Mouse (Mus musculus): Measurements from ENCODE around the gene Atp13a3. TPM values are rescaled to one million over a fixed set of nuclear protein-coding genes. Genes with fewer than 3 reads are reported as not detected.
A peak's percentile ranks its signal among the peaks of the same experiment; 100 is the strongest.

The Atp13a3 gene
- polyA plus RNA-seq, 1 experiment from 2014 or later = 13.3 TPM

DNA sequence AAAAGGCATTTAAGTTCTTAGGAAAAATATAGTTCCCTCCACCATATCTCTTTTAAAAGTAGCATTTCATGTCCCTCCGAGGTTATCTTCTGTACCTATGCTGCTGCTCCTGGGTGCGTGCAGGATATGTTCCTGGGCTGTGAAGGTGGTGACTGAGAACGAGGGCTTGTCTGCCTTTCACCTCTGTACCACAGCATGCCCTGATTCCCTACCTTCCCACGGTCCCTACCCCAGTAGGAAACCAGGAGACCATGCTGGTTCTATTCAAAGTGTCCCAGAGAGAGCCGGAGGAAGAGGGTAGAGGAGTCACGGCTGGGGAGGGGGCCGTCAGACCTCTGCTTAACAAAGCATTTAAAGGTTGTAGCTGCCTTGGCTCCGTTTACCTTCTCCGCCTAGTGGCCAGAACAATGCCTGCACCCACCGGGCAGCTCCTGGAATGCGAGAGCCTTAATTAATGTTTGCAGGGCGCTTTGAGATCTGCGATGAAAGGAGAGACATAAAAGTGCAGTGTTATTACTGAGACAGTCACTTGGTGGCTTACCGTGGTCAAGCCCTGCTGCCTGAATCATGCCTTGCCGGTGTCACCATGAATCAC, 121.9 kb downstream of the Atp13a3 start:
- H3K4me3 ChIP-seq (ENCODE audit: low read depth, low read length) = no peak overlapping the region

DNA sequence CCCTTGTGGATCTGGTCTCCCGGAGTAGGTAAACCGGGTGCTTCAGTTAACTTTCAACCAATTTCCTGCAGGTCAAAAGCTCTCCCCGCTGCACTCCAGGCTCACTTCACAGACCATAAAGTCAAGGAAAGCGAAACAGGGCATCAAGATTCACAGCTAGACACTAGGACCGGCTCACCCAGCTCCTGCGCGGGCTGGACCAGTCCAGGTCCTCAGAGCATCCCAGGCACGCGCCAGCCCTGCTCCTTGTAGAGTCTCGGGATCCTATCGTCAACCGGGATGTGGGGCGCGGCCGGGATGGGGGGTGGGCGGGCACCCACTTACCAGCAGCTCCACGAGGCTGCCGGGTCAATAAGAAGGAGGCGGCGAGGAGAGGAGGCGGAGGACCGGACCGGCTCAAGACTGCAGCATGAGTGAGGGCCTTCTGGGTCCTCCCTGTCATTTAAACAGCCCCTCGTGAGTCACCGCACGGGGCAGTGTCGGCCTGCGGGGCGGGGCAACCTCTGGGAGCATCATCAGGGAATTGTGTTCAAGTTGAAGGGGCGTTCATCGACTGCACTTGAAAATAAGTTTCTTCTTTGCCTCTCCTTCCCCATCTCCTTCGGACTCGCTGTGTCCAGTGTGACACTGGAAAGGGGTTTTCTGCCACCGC, 122.8 kb downstream of the Atp13a3 start, which contains the start of gene Lrrc15:
Gene Lrrc15 (minus strand): TSS at position 413 of the 652 bp plus-strand sequence.
- 7% methylated on average over 33 of the region's 34 CpGs for whole genome bisulfite sequencing
- Histone ChIP-seq H3K27me3 (ENCODE audit: control insufficient read depth, insufficient read depth, low read length) (peaks cover 8% of the 10 kb centered on the region), H3K4me2 (ENCODE audit: low read depth, low read length) (peak within 1 kb of the TSS; percentile 45), H3K36me3 (replicated peaks; ENCODE audit: control insufficient read depth, insufficient read depth, low read depth, low read length) (no peaks in the 10 kb centered on the region), H3K9me3 (replicated peaks; ENCODE audit: control insufficient read depth, low read length) (no peaks in the 10 kb centered on the region), H3K27ac (replicated peaks; ENCODE audit: low read depth, low read length) (no peak within 1 kb of the TSS), H3K4me3 (ENCODE audit: low read depth, low read length) (peak within 1 kb of the TSS; percentile 7; the same call in 1 of the 2 replicates), H3K4me1 (ENCODE audit: control insufficient read depth, insufficient read depth, low read length) (peaks cover 6% of the 10 kb centered on the region), H3K9ac (replicated peaks; ENCODE audit: low read length) (peak within 1 kb of the TSS; percentile 23)
- no peak for ATAC-seq (replicated peaks; ENCODE audit: insufficient number of reproducible peaks, low FRiP score, low TSS enrichment, low read depth)
- DNase-seq (ENCODE audit: low spot score) = peak; percentile 69

More for the DNA sequence above, 121.9 kb downstream of the Atp13a3 start:
- Histone ChIP-seq H3K9ac (replicated peaks; ENCODE audit: low read length) (no peak overlapping the region; the same call in 1 of the 2 replicates), H3K4me2 (ENCODE audit: low read depth, low read length) (peak overlapping the region; percentile 37), H3K9me3 (replicated peaks; ENCODE audit: control insufficient read depth, low read length) (no peaks in the 10 kb centered on the region), H3K4me1 (ENCODE audit: control insufficient read depth, insufficient read depth, low read length) (peaks cover 6% of the 10 kb centered on the region), H3K27ac (replicated peaks; ENCODE audit: low read depth, low read length) (no peak overlapping the region), H3K27me3 (ENCODE audit: control insufficient read depth, insufficient read depth, low read length) (peaks cover 8% of the 10 kb centered on the region), H3K36me3 (replicated peaks; ENCODE audit: control insufficient read depth, insufficient read depth, low read depth, low read length) (no peaks in the 10 kb centered on the region)
- WGBS = 2% methylated on average over 15 of the region's 15 CpGs
- ATAC-seq (replicated peaks; ENCODE audit: insufficient number of reproducible peaks, low FRiP score, low TSS enrichment, low read depth) (0 out of 2 replicates have a peak, but pooled peaks have one; percentile 19), DNase-seq (ENCODE audit: low spot score) (peak; percentile 86)

DNA sequence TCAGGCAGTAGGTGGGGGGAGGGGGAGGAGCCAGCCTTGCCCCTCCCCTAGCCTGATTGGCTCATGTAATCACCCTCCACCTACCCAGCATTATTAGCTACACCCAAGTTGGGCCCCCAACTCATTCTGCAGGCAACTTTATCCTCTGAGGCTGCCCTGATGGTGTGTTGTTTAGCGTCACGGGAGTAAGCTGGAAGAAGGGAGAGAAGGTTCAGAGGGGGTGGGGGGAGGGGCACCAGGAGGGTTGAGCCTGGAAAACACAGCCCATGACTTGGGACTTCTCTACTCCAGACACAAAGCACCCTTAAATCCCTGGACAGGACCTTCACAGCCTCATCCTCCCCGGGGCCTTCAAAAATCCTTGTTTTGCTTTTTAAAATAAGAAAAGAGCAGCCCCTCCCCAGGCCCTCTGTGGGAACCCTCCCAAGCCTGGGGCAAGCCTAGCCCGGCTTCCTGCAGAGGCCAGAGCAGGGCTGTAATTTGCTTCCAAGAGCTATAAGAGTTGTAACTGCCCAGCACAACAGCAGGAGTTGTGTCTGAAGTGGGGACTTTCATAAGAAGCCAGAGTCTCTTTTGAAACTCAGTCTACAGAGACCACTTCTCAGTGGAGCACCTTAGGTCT, 125.0 kb downstream of the Atp13a3 start:
- peak; percentile 40 for DNase-seq (ENCODE audit: low spot score)
- no peak overlapping the region for H3K27ac ChIP-seq (replicated peaks; ENCODE audit: low read depth, low read length)
- peaks cover 6% of the 10 kb centered on the region for H3K4me1 ChIP-seq (ENCODE audit: control insufficient read depth, insufficient read depth, low read length)
- no peaks in the 10 kb centered on the region for H3K9me3 ChIP-seq (replicated peaks; ENCODE audit: control insufficient read depth, low read length)
- H3K27me3 ChIP-seq (ENCODE audit: control insufficient read depth, insufficient read depth, low read length) = peaks cover 8% of the 10 kb centered on the region
- 0% methylated on average over 4 of the region's 4 CpGs for WGBS
- no peak overlapping the region for H3K4me3 ChIP-seq (ENCODE audit: low read depth, low read length)
- H3K9ac ChIP-seq (replicated peaks; ENCODE audit: low read length) = no peak overlapping the region
- no peak overlapping the region; the same call in 1 of the 2 replicates for H3K4me2 ChIP-seq (ENCODE audit: low read depth, low read length)
- ATAC-seq (replicated peaks; ENCODE audit: insufficient number of reproducible peaks, low FRiP score, low TSS enrichment, low read depth) = no peak
- no peaks in the 10 kb centered on the region for H3K36me3 ChIP-seq (replicated peaks; ENCODE audit: control insufficient read depth, insufficient read depth, low read depth, low read length)

DNA sequence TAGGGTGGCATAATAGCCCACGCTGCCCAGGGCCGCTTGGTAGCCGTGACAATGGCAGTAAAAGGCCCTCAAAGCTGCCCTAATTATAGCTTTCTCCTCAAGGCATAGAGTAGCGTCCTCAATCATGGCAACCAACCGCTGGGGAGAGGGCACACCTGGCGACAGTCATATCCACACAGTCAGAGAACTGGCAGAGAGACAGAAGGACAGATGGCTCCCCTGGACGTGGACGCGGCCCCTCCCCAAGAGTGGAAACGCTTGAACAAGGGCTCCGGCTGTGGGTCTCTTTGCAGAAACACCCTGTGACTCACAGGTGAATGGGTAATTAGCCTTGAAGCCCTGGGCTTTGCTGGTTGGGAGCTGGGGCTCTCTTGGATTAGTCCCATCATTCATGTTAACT, 127.4 kb downstream of the Atp13a3 start:
- no peaks in the 10 kb centered on the region for H3K36me3 ChIP-seq (replicated peaks; ENCODE audit: control insufficient read depth, insufficient read depth, low read depth, low read length)
- H3K4me1 ChIP-seq (ENCODE audit: control insufficient read depth, insufficient read depth, low read length) = peaks cover 3% of the 10 kb centered on the region
- peaks cover 4% of the 10 kb centered on the region for H3K27me3 ChIP-seq (ENCODE audit: control insufficient read depth, insufficient read depth, low read length)
- H3K4me2 ChIP-seq (ENCODE audit: low read depth, low read length) = no peak overlapping the region
- H3K9ac ChIP-seq (replicated peaks; ENCODE audit: low read length) = no peak overlapping the region
- H3K27ac ChIP-seq (replicated peaks; ENCODE audit: low read depth, low read length) = no peak overlapping the region
- no peak overlapping the region for H3K4me3 ChIP-seq (ENCODE audit: low read depth, low read length)
- ATAC-seq (replicated peaks; ENCODE audit: insufficient number of reproducible peaks, low FRiP score, low TSS enrichment, low read depth) (no peak), DNase-seq (ENCODE audit: low spot score) (no peak)
- no peaks in the 10 kb centered on the region for H3K9me3 ChIP-seq (replicated peaks; ENCODE audit: control insufficient read depth, low read length)
- WGBS = 80% methylated on average over 11 of the region's 11 CpGs

DNA sequence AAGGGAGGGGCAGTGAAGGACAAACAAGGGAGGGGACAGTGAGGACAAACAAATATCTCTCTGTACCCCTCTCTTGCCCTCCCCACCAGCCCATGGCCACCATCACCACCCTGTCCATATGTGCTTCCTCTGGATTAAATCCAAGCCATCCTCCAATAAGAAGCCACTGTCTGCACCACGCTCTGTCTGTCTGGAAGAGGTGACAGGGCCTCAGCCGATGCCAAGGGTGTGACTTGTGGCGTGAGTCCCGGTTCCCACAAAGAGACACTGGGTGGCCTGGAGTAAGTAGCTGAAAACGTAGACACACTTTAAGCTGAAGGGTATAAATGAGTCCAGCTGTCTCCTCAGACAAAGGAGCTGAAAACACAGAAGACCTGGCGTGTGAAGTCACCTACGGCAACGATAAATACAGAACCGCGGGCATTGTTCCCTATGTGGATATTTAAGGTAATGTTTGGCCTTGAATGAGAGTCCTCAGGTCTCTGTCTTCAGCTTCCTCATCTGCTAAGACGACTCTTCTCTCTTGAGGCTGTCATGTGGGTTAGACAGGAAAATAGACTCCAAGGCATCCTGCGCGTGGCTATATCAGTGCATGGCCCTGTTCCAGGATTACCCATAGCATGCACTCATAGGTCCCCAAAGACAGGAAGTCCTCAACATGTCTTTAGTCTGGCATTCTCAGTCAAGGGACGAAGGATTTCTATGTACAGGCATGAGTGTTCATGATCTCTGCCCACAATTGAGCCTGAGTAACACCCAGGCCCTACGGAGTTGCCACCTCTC, 130.0 kb downstream of the Atp13a3 start:
- H3K27ac ChIP-seq (replicated peaks; ENCODE audit: low read depth, low read length) = no peak overlapping the region
- H3K9ac ChIP-seq (replicated peaks; ENCODE audit: low read length) = no peak overlapping the region
- ATAC-seq (replicated peaks; ENCODE audit: insufficient number of reproducible peaks, low FRiP score, low TSS enrichment, low read depth) (no peak), DNase-seq (ENCODE audit: low spot score) (no peak)
- no peak overlapping the region for H3K4me3 ChIP-seq (ENCODE audit: low read depth, low read length)
- no peaks in the 10 kb centered on the region for H3K36me3 ChIP-seq (replicated peaks; ENCODE audit: control insufficient read depth, insufficient read depth, low read depth, low read length)
- no peaks in the 10 kb centered on the region for H3K27me3 ChIP-seq (ENCODE audit: control insufficient read depth, insufficient read depth, low read length)
- WGBS = 87% methylated on average over 15 of the region's 15 CpGs
- no peaks in the 10 kb centered on the region; the same call in 1 of the 2 replicates for H3K4me1 ChIP-seq (ENCODE audit: control insufficient read depth, insufficient read depth, low read length)
- no peaks in the 10 kb centered on the region for H3K9me3 ChIP-seq (replicated peaks; ENCODE audit: control insufficient read depth, low read length)
- H3K4me2 ChIP-seq (ENCODE audit: low read depth, low read length) = no peak overlapping the region

DNA sequence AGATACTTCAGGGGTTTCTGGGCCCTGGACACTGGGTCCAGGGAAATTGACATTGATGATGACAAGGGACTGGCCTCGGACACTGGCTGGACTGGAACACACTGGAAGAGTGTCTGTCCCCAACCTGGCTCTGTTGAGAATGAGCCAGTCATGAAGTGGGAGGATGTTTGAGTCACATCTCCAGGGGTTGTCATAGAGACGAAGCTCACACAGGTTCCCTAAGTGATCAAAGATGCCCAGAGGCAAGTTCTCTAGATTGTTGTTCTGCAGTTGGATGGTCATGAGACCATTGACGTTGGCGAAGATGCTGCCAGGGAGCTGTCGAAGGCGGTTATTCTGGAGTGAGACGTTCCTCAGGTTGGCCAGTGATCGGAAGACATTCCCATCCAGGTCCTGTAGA, 132.7 kb downstream of the Atp13a3 start:
- 87% methylated on average over 8 of the region's 8 CpGs for WGBS
- Histone ChIP-seq H3K4me3 (ENCODE audit: low read depth, low read length) (no peak overlapping the region), H3K4me1 (ENCODE audit: control insufficient read depth, insufficient read depth, low read length) (no peaks in the 10 kb centered on the region), H3K9me3 (replicated peaks; ENCODE audit: control insufficient read depth, low read length) (no peaks in the 10 kb centered on the region), H3K9ac (replicated peaks; ENCODE audit: low read length) (no peak overlapping the region), H3K27ac (replicated peaks; ENCODE audit: low read depth, low read length) (no peak overlapping the region), H3K4me2 (ENCODE audit: low read depth, low read length) (no peak overlapping the region), H3K27me3 (ENCODE audit: control insufficient read depth, insufficient read depth, low read length) (no peaks in the 10 kb centered on the region), H3K36me3 (replicated peaks; ENCODE audit: control insufficient read depth, insufficient read depth, low read depth, low read length) (no peaks in the 10 kb centered on the region)
- DNase-seq (ENCODE audit: low spot score) = no peak
- ATAC-seq (replicated peaks; ENCODE audit: insufficient number of reproducible peaks, low FRiP score, low TSS enrichment, low read depth) = no peak

DNA sequence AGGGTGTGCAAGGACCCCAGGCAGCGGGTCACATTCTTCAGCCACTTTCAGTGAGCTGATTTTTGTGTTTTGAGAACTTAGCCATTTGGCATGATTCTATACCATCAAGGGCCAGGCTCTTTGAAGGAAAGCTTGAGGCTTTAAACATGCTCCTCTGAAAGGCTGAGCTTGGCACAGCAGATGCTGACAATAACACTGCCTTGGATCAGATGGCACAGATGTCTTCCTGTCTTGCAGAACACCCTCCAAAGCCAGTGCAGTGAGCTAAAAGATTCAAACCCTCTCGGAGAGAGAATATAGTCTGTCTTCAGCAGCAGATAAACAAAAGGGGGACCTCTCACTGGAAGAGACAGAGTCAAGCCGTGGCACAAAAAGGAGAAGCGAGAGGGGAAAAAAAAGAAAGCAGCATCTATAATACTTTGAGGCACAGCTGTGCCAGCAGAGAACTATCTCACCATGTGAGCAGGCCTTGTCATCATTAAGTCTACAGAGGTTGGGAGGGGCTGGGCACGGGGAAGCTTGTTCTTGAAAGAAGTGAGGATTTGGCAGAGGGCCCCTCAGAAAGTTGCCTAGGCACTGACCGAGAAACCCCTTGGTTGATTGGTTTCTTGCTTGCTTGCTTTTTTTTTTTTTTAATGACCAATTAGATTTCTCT, 133.7 kb downstream of the Atp13a3 start:
- Histone ChIP-seq H3K4me2 (ENCODE audit: low read depth, low read length) (no peak overlapping the region), H3K36me3 (replicated peaks; ENCODE audit: control insufficient read depth, insufficient read depth, low read depth, low read length) (no peaks in the 10 kb centered on the region), H3K27me3 (ENCODE audit: control insufficient read depth, insufficient read depth, low read length) (no peaks in the 10 kb centered on the region), H3K4me3 (ENCODE audit: low read depth, low read length) (no peak overlapping the region), H3K9me3 (replicated peaks; ENCODE audit: control insufficient read depth, low read length) (no peaks in the 10 kb centered on the region), H3K27ac (replicated peaks; ENCODE audit: low read depth, low read length) (no peak overlapping the region), H3K4me1 (ENCODE audit: control insufficient read depth, insufficient read depth, low read length) (no peaks in the 10 kb centered on the region), H3K9ac (replicated peaks; ENCODE audit: low read length) (no peak overlapping the region)
- no peak for DNase-seq (ENCODE audit: low spot score)
- WGBS = 72% methylated on average over 6 of the region's 6 CpGs
- ATAC-seq (replicated peaks; ENCODE audit: insufficient number of reproducible peaks, low FRiP score, low TSS enrichment, low read depth) = no peak
